Mouse (Mus musculus) ES-E14 (cell line): ENCODE measurements at regions not wholly inside any gene's neighbourhood (a gene's known extent, or its start where the extent isn't known, plus 50 kb on each side); places are given as distances from the start of the nearest gene placed in this dataset.

ENCODE experiments used
- CHD2 ChIP-seq: IDR thresholded peaks from 2 replicates; pipeline ENCODE4 v1.6.1; 2014; ENCODE audit warnings: mild to moderate bottlenecking, low read depth, low read length, inconsistent platforms
- HCFC1 ChIP-seq: IDR thresholded peaks from 2 replicates; pipeline ENCODE4 v1.6.1; 2012; ENCODE audit warnings: low read length, inconsistent platforms, borderline replicate concordance; ENCODE audit not compliant: insufficient read depth
- MAFK ChIP-seq: IDR thresholded peaks from 2 replicates; pipeline ENCODE4 v1.6.1; 2014; ENCODE audit warnings: mild to moderate bottlenecking, low read depth, low read length, inconsistent platforms; ENCODE audit not compliant: insufficient read depth
- ZC3H11A ChIP-seq: IDR thresholded peaks from 2 replicates; pipeline ENCODE4 v1.6.1; 2012; ENCODE audit warnings: low read depth, mild to moderate bottlenecking, inconsistent platforms, low read length, borderline replicate concordance
- ZNF384 ChIP-seq: IDR thresholded peaks from 2 replicates; pipeline ENCODE4 v1.6.1; 2012; ENCODE audit warnings: low read depth, low read length, inconsistent platforms

DNA sequence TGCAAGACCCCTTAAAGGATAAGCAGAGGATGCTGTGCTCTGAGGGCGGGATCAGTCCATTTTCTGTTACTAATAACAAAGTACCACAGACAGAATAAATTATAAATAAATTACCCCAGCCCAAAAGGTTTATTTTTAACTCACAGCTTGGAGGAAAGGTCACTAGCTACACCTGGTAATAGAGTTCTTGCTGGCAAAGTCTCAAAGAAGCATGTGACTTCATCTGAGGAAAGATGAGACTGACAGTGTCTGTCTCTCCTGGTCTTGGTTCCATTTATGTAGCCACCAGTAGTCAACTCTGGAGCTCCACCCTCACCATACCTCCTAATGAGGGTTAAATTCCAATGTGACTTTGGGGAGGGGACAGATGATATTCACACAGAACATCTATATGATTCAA, 90.0 kb downstream of the Fam204a start:
- TF ChIP-seq ZNF384 (no peak), CHD2 (no peak), ZC3H11A (no peak), HCFC1 (no peak), MAFK (no peak)
